Mouse (Mus musculus) stomach, postnatal 0 days (tissue): ENCODE data around the gene Gdpd3. TPM values are rescaled to one million over a fixed set of nuclear protein-coding genes. Genes with fewer than 3 reads are reported as not detected.
A peak's percentile ranks its signal among the peaks of the same experiment; 100 is the strongest.

Source experiments
- ATAC-seq: fragments of 200-750 bp; cut with Nextera tagmentation; 2 replicates; pipeline ENCODE4 v1.8.0; 2017; ENCODE audit not compliant: low FRiP score, low TSS enrichment
- DNase-seq: peaks from one replicate; pipeline ENCODE4 v3.0.0-alpha.2; 2016; ENCODE audit warnings: low spot score
- H3K27ac ChIP-seq: fragments of 300-500 bp; sonication (generic); replicated peaks from 2 replicates; pipeline ENCODE4 v1.5.1; 2014; ENCODE audit warnings: mild to moderate bottlenecking, control low read depth
- H3K27me3 ChIP-seq: fragments of 300-500 bp; sonication (generic); 2 replicates; pipeline ENCODE4 v1.6.1; 2014; ENCODE audit warnings: low read length; ENCODE audit not compliant: control insufficient read depth, insufficient read depth
- H3K36me3 ChIP-seq: fragments of 300-500 bp; sonication (generic); 2 replicates; pipeline ENCODE4 v1.6.1; 2014; ENCODE audit warnings: low read length, mixed read lengths; ENCODE audit not compliant: control insufficient read depth, insufficient read depth
- H3K4me1 ChIP-seq: fragments of 300-500 bp; sonication (generic); replicated peaks from 2 replicates; pipeline ENCODE4 v1.6.1; 2014; ENCODE audit warnings: antibody characterized with exemption; ENCODE audit not compliant: control insufficient read depth, insufficient read depth
- H3K4me2 ChIP-seq: fragments of 300-500 bp; sonication (generic); replicated peaks from 2 replicates; pipeline ENCODE4 v1.6.1; 2014; ENCODE audit warnings: low read depth, mild to moderate bottlenecking, control low read depth, moderate library complexity
- H3K4me3 ChIP-seq: fragments of 300-500 bp; sonication (generic); 2 replicates; pipeline ENCODE4 v1.5.1; 2014; ENCODE audit warnings: low read depth, low read length, control low read depth
- H3K9ac ChIP-seq: fragments of 300-500 bp; sonication (generic); 2 replicates; pipeline ENCODE4 v1.6.1; 2014; ENCODE audit warnings: mild to moderate bottlenecking, low read length, control low read depth, mixed read lengths
- H3K9me3 ChIP-seq: fragments of 300-500 bp; sonication (generic); 2 replicates; pipeline ENCODE4 v1.6.1; 2016; ENCODE audit warnings: low read length; ENCODE audit not compliant: control insufficient read depth
- CTCF ChIP-seq: IDR thresholded peaks from 2 replicates; pipeline ENCODE4 v1.5.1; 2016; ENCODE audit warnings: antibody characterized with exemption, low read depth, mild to moderate bottlenecking, moderate library complexity
- EP300 ChIP-seq: optimal IDR thresholded peaks from 2 replicates; pipeline ENCODE3; 2016; ENCODE audit warnings: antibody characterized with exemption
- WGBS: fragments of 180-500 bp; shearing (Covaris S2); extraction: QIAGEN DNeasy Blood & Tissue Kit; methylation state at CpG from one replicate; pipeline ENCODE4 v1.1.7; 2014; 5-methylcytosine and 5-hydroxymethylcytosine counted together
- polyA plus RNA-seq: library from polyadenylated mRNA; unstranded; fragments of >200 nt; fragmentation: Nextera tagmentation; extraction: Ambion mirVana; gene quantifications from 2 replicates; pipeline ENCODE4 v1.2.1, GENCODE M21; 2015

The Gdpd3 gene
- polyA plus RNA-seq, 1 experiment from 2014 or later = 51.3 TPM

GRCm38 (mm10) chr7:126762471-126763008, 3.6 kb upstream of the Gdpd3 start:
- Histone ChIP-seq H3K36me3 (peaks cover 23% of the 10 kb centered on the region), H3K27ac (peak overlapping the region; percentile 97; the same call in 1 of the 2 replicates), H3K4me1 (peaks cover 10% of the 10 kb centered on the region), H3K9me3 (no peaks in the 10 kb centered on the region), H3K27me3 (no peaks in the 10 kb centered on the region), H3K9ac (peak overlapping the region; percentile 23; the same call in 1 of the 2 replicates), H3K4me3 (no peak overlapping the region), H3K4me2 (peak overlapping the region; percentile 29; the same call in 1 of the 2 replicates)
- 48% methylated on average over 17 of the region's 17 CpGs for WGBS
- no peak for TF ChIP-seq CTCF
- no peak for TF ChIP-seq EP300
- ATAC-seq (no peak), DNase-seq (no peak)

- H3K27ac ChIP-seq = peak overlapping the region; percentile 76; the same call in 1 of the 2 replicates
- TF ChIP-seq EP300 (no peak), CTCF (no peak)
- no peak overlapping the region for H3K9ac ChIP-seq
- peaks cover 32% of the 10 kb centered on the region for H3K36me3 ChIP-seq
- no peak overlapping the region for H3K4me2 ChIP-seq
- WGBS = 59% methylated on average over 9 of the region's 9 CpGs
- H3K4me1 ChIP-seq = peaks cover 10% of the 10 kb centered on the region
- H3K4me3 ChIP-seq = no peak overlapping the region
- ATAC-seq = no peak
- no peaks in the 10 kb centered on the region for H3K9me3 ChIP-seq
- no peak for DNase-seq
- H3K27me3 ChIP-seq = no peaks in the 10 kb centered on the region
Measured at GRCm38 (mm10) chr7:126765540-126765939, 594 bp upstream of the Gdpd3 start.

- peaks cover 36% of the 10 kb centered on the region for H3K36me3 ChIP-seq
- no peak overlapping the region for H3K4me2 ChIP-seq
- H3K27ac ChIP-seq = peak overlapping the region; percentile 76
- no peak overlapping the region for H3K9ac ChIP-seq
- ATAC-seq (no peak), DNase-seq (no peak)
- H3K27me3 ChIP-seq = no peaks in the 10 kb centered on the region
- no peak for TF ChIP-seq EP300
- TF ChIP-seq CTCF = no peak
- 0 out of 2 replicates have a peak, but pooled peaks cover 2% of the 10 kb centered on the region for H3K4me1 ChIP-seq
- no peaks in the 10 kb centered on the region for H3K9me3 ChIP-seq
- 83% methylated on average over 8 of the region's 8 CpGs for WGBS
- no peak overlapping the region for H3K4me3 ChIP-seq
Measured at GRCm38 (mm10) chr7:126767001-126767400, 867 bp downstream of the Gdpd3 start.

GRCm38 (mm10) chr7:126770784-126771183, 4.7 kb downstream of the Gdpd3 start:
- no peak for ATAC-seq
- H3K9ac ChIP-seq = no peak overlapping the region
- H3K4me3 ChIP-seq = no peak overlapping the region
- H3K4me2 ChIP-seq = no peak overlapping the region
- 75% methylated on average over 12 of the region's 12 CpGs for WGBS
- no peaks in the 10 kb centered on the region for H3K27me3 ChIP-seq
- H3K36me3 ChIP-seq = peaks cover 22% of the 10 kb centered on the region; the same call in 1 of the 2 replicates
- H3K9me3 ChIP-seq = no peaks in the 10 kb centered on the region
- DNase-seq = no peak
- no peak for TF ChIP-seq CTCF
- TF ChIP-seq EP300 = no peak
- H3K27ac ChIP-seq = no peak overlapping the region
- no peaks in the 10 kb centered on the region for H3K4me1 ChIP-seq

GRCm38 (mm10) chr7:126773351-126773750, 7.2 kb downstream of the Gdpd3 start:
- Histone ChIP-seq H3K9me3 (no peaks in the 10 kb centered on the region), H3K4me2 (no peak overlapping the region), H3K4me1 (peaks cover 5% of the 10 kb centered on the region; the same call in 1 of the 2 replicates), H3K4me3 (no peak overlapping the region), H3K9ac (no peak overlapping the region), H3K36me3 (peaks cover 11% of the 10 kb centered on the region; the same call in 1 of the 2 replicates), H3K27ac (no peak overlapping the region), H3K27me3 (no peaks in the 10 kb centered on the region)
- ATAC-seq (no peak), DNase-seq (no peak)
- TF ChIP-seq EP300 (no peak), CTCF (no peak)
- WGBS = 80% methylated on average over 2 of the region's 2 CpGs

GRCm38 (mm10) chr7:126774463-126774862, 8.3 kb downstream of the Gdpd3 start:
- Histone ChIP-seq H3K9ac (no peak overlapping the region), H3K4me1 (peaks cover 5% of the 10 kb centered on the region; the same call in 1 of the 2 replicates), H3K27ac (peak overlapping the region; percentile 30; the same call in 1 of the 2 replicates), H3K36me3 (peaks cover 11% of the 10 kb centered on the region; the same call in 1 of the 2 replicates), H3K27me3 (no peaks in the 10 kb centered on the region), H3K9me3 (no peaks in the 10 kb centered on the region), H3K4me3 (no peak overlapping the region), H3K4me2 (no peak overlapping the region)
- TF ChIP-seq EP300 = no peak
- TF ChIP-seq CTCF = no peak
- ATAC-seq (no peak), DNase-seq (no peak)
- WGBS = 58% methylated on average over 2 of the region's 2 CpGs
